Mouse (Mus musculus) layer of hippocampus, adult 11-12 months (tissue): ENCODE measurements around the gene Arsj.

Source experiments
- DNase-seq: peaks from one replicate; pipeline ENCODE4 v3.0.0; 2022; ENCODE audit warnings: low spot score

The Arsj gene

GRCm38 (mm10) chr3:126363568-126364505 is at the start of gene Arsj:
Arsj (plus strand) TSS chr3:126363684.
- DNase-seq: peak; percentile 40

GRCm38 (mm10) chr3:126324872-126325498 is 38.5 kb upstream of the Arsj start:
- no peak for DNase-seq

- DNase-seq: no peak
Observed at GRCm38 (mm10) chr3:126325891-126326627, 37.4 kb upstream of the Arsj start.

GRCm38 (mm10) chr3:126326628-126327325 is 36.7 kb upstream of the Arsj start:
- no peak for DNase-seq

GRCm38 (mm10) chr3:126335329-126335728 is 28.2 kb upstream of the Arsj start:
- no peak for DNase-seq

- no peak for DNase-seq
Observed at GRCm38 (mm10) chr3:126344745-126345144, 18.7 kb upstream of the Arsj start.

GRCm38 (mm10) chr3:126359760-126360159 is 3.7 kb upstream of the Arsj start:
- DNase-seq: no peak

GRCm38 (mm10) chr3:126362392-126362791 is 1.1 kb upstream of the Arsj start:
- no peak for DNase-seq

GRCm38 (mm10) chr3:126362931-126363525 is 456 bp upstream of the Arsj start:
- DNase-seq: peak; percentile 37

GRCm38 (mm10) chr3:126364555-126364954 is 1.1 kb downstream of the Arsj start:
- DNase-seq: no peak

GRCm38 (mm10) chr3:126370571-126370970 is 7.1 kb downstream of the Arsj start:
- DNase-seq: no peak

GRCm38 (mm10) chr3:126372815-126373545 is 9.5 kb downstream of the Arsj start:
- DNase-seq: no peak

GRCm38 (mm10) chr3:126373721-126374120 is 10.2 kb downstream of the Arsj start:
- DNase-seq: no peak

- DNase-seq: no peak
Observed at GRCm38 (mm10) chr3:126379252-126379651, 15.8 kb downstream of the Arsj start.

GRCm38 (mm10) chr3:126379702-126380101 is 16.2 kb downstream of the Arsj start:
- no peak for DNase-seq

- no peak for DNase-seq
Observed at GRCm38 (mm10) chr3:126383276-126383675, 19.8 kb downstream of the Arsj start.

GRCm38 (mm10) chr3:126384657-126385438 is 21.4 kb downstream of the Arsj start:
- DNase-seq: no peak

- no peak for DNase-seq
Observed at GRCm38 (mm10) chr3:126397451-126397850, 34.0 kb downstream of the Arsj start.

- no peak for DNase-seq
Observed at GRCm38 (mm10) chr3:126397985-126398630, 34.6 kb downstream of the Arsj start.
